Mouse (Mus musculus) thymus, adult 2 months (tissue): ENCODE measurements around the gene Tmem170. TPM values are rescaled to one million over a fixed set of nuclear protein-coding genes. Genes with fewer than 3 reads are reported as not detected.

Experiments
- DNase-seq: peaks from one replicate; pipeline ENCODE4 v3.0.0; 2021
- H3K27ac ChIP-seq: fragments of 200-500 bp; 2 replicates; pipeline ENCODE4 v1.5.1; 2012; ENCODE audit warnings: low read length, control low read depth; ENCODE audit not compliant: control insufficient read depth, insufficient read depth
- H3K27me3 ChIP-seq: fragments of 200-500 bp; 2 replicates; pipeline ENCODE4 v1.6.1; 2012; ENCODE audit warnings: mild to moderate bottlenecking, low read length, moderate library complexity, mixed read lengths; ENCODE audit not compliant: control insufficient read depth, insufficient read depth
- H3K36me3 ChIP-seq: fragments of 200-500 bp; 2 replicates; pipeline ENCODE4 v1.6.1; 2012; ENCODE audit warnings: mild to moderate bottlenecking, low read length, moderate library complexity; ENCODE audit not compliant: control insufficient read depth, insufficient read depth
- H3K4me1 ChIP-seq: fragments of 200-500 bp; replicated peaks from 2 replicates; pipeline ENCODE4 v1.6.1; 2012; ENCODE audit warnings: low read length; ENCODE audit not compliant: control insufficient read depth, insufficient read depth
- H3K4me3 ChIP-seq: fragments of 200-500 bp; 2 replicates; pipeline ENCODE4 v1.5.1; 2012; ENCODE audit warnings: mild to moderate bottlenecking, low read length, control low read depth, moderate library complexity; ENCODE audit not compliant: control insufficient read depth, insufficient read depth
- CTCF ChIP-seq: fragments of 200-500 bp; IDR thresholded peaks from 2 replicates; pipeline ENCODE4 v1.5.1; 2012; ENCODE audit warnings: mild to moderate bottlenecking, control low read depth, low read length, moderate library complexity, borderline replicate concordance; ENCODE audit not compliant: control insufficient read depth, poor library complexity, insufficient read depth; ENCODE audit errors: extremely low read depth
- POLR2A ChIP-seq: fragments of 200-500 bp; IDR thresholded peaks from 2 replicates; pipeline ENCODE4 v1.6.1; 2012; ENCODE audit warnings: mild to moderate bottlenecking, low read length, control low read depth, moderate library complexity; ENCODE audit not compliant: control insufficient read depth, poor library complexity, insufficient read depth; ENCODE audit errors: extremely low read depth
- WGBS: fragments of 180-500 bp; shearing (Covaris S2); methylation state at CpG from one replicate; pipeline ENCODE4 v1.1.7; 2018; 5-methylcytosine and 5-hydroxymethylcytosine counted together
- polyA plus RNA-seq: library from polyadenylated mRNA; depleted of rRNA; stranded (reverse); fragments of >200 nt; gene quantifications from 2 replicates; pipeline ENCODE4 v1.2.3, GENCODE M21; 2012; rRNA removed

The Tmem170 gene
- 3.1 and 3.7 TPM in 2 replicates for polyA plus RNA-seq

DNA sequence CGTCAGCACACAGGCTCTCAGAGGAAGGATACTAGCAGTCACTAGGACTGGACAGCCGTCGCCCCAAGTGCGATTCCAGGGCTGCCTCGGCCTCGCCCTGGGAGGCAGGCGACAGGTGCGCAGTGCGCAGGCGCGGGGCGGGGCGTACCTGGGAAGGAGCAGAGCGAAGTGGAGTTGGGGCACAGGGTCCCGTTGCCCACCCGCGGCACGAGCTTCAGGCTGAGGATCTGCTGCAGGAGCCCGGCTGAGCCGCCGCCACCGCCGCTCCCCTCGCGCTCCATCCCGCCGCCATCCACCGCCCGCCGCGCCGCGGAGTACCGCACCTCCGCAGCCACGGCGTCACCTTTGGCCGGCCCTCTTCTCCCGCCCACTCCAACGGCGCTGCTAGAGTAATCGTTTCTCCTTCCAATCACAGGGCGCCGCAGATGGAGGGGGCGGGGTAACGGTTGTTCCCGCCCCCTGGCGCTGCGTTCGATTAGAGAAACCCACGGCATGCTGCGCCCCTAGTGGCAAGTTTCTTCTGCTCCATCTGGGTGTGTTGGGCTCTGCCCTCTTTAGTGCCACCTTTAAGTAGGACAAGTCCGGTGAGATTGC, at the start of gene Tmem170:
Gene Tmem170, minus strand, starts transcription at position 396 of the 594 bp plus-strand sequence.
- no peaks in the 10 kb centered on the region for H3K36me3 ChIP-seq
- TF ChIP-seq POLR2A (peak; percentile 67; the same call in 1 of the 2 replicates), CTCF (peak; percentile 93)
- peaks cover 3% of the 10 kb centered on the region; the same call in 1 of the 2 replicates for H3K4me1 ChIP-seq
- no peak within 1 kb of the TSS; the same call in 1 of the 2 replicates for H3K27ac ChIP-seq
- H3K4me3 ChIP-seq = peak within 1 kb of the TSS; percentile 71
- DNase-seq = peak; percentile 97
- whole genome bisulfite sequencing = under 1% methylated on average over 51 of the region's 53 CpGs
- H3K27me3 ChIP-seq = no peaks in the 10 kb centered on the region

DNA sequence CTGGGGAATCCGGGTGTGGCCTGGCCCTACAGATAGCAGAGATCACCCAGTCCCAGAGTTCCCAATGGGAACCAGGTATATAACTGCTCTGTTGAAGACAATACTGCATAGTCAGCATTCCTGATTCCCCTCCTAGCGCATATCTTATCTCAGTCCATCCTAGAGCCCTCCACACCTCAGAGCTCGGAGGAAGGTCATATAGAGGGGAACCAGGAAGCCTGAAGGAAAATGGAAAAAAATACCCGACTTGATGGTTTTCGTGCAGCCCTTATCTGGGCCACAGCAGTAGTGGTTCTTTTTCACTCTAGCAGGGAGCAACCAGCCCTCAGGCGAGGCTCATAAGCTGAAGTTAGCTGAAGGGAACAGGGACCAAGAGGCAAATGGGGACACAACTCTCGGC, 48.4 kb upstream of the Tmem170 start:
- Histone ChIP-seq H3K4me1 (peaks cover 3% of the 10 kb centered on the region), H3K27me3 (no peaks in the 10 kb centered on the region), H3K4me3 (no peak overlapping the region), H3K27ac (no peak overlapping the region), H3K36me3 (no peaks in the 10 kb centered on the region)
- 91% methylated on average over 7 of the region's 7 CpGs for WGBS
- DNase-seq = no peak
- no peak for TF ChIP-seq POLR2A
- TF ChIP-seq CTCF = no peak

DNA sequence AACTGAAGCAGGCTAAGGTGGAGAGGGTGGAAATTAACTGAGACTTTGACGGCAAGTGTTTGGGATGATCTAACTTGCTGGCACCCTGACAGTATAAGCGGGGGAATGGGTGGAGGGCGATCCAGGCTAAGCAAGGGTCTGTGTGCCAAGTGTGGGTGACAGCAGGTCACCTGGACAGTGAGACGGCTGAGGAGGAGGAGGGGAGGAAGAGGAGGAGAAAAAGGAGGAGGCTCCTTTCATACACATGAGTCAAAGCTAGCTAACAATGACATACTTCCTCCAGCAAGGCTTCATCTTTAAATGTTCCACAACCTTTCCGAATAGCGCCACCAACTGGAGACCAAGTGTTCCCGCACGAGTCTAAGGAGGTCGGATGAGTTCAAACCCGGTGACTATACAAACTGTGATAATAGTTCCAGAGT, 46.8 kb upstream of the Tmem170 start:
- Histone ChIP-seq H3K4me3 (no peak overlapping the region), H3K36me3 (no peaks in the 10 kb centered on the region), H3K27ac (no peak overlapping the region), H3K27me3 (no peaks in the 10 kb centered on the region), H3K4me1 (peaks cover 3% of the 10 kb centered on the region)
- WGBS = 26% methylated on average over 10 of the region's 10 CpGs
- DNase-seq = peak; percentile 46
- TF ChIP-seq CTCF (no peak), POLR2A (no peak)

DNA sequence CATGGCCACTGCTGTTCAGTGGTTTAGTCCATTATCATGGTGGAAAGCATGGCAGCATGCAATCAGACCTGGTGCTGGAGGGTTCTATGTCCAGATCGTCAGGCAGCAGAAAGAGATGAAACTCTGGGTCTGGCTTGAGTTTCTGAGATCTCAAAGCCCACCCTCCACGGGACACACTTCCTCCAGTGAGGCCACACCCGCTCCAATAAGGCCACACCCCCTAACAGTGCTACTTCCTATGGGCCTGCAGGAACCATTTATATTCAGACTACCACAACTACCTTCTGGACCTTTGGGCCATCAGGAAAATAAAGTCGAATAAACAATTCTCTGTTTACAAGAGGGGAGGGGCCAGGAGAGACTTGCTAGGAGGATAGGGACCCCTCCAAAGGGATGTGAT, 44.4 kb upstream of the Tmem170 start:
- TF ChIP-seq POLR2A = no peak
- TF ChIP-seq CTCF = no peak
- no peak overlapping the region for H3K27ac ChIP-seq
- H3K27me3 ChIP-seq = no peaks in the 10 kb centered on the region
- no peak for DNase-seq
- H3K36me3 ChIP-seq = no peaks in the 10 kb centered on the region
- WGBS = 79% methylated on average over 4 of the region's 4 CpGs
- no peak overlapping the region for H3K4me3 ChIP-seq
- H3K4me1 ChIP-seq = peaks cover 3% of the 10 kb centered on the region

DNA sequence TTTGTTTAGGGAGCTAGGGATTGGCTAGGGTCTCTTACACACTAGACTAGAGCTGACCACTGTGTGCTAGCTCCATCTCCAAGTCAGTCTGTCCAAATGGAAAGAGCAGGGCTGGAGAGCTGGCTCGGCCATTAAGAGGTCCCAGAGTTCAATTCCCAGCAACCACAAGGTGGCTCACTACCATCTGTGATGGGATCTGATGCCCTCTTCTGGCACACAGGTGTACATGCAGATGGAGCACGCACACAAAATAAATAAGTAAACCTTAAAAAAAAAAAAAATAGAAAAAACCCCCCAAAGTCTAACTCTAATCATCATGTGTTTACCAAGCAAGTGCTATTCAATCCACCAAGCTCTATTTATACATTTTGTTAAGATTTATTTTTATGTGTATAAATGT, 43.1 kb upstream of the Tmem170 start:
- WGBS = 92% methylated on average over 2 of the region's 2 CpGs
- no peak overlapping the region for H3K27ac ChIP-seq
- H3K4me1 ChIP-seq = peaks cover 3% of the 10 kb centered on the region
- no peak overlapping the region for H3K4me3 ChIP-seq
- H3K27me3 ChIP-seq = no peaks in the 10 kb centered on the region
- no peak for TF ChIP-seq POLR2A
- TF ChIP-seq CTCF = no peak
- no peaks in the 10 kb centered on the region for H3K36me3 ChIP-seq
- no peak for DNase-seq

DNA sequence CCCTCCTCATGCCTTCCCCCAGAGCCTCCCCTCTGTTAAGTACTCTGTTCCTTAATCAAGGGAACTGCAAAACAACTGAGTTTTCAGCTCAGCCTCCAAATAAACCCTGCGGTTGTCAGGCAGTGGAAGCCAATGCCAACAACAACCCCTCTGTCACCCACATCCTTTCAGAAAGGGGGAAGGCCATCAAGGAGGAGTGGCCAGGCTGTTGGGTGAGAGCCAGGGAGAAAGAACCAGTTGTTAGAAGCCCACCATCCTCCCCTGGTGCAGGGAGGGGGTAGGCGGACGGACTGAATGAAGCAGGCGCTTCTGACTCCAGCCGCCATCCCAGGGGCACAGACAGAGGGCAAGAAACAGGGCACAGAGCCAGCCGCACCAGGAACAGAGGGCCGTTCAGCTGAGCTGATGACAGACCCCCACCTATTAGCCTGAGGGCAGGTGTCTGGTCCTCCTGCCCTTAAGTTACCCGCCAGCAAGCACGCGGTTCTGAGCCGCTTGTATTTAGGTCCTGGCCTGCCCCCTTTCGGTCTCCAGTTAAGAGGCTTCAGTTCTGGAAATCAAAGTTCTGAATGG, 36.4 kb upstream of the Tmem170 start:
- DNase-seq = no peak
- no peak for TF ChIP-seq CTCF
- TF ChIP-seq POLR2A = no peak
- WGBS = 38% methylated on average over 12 of the region's 12 CpGs
- Histone ChIP-seq H3K27me3 (0 out of 2 replicates have a peak, but pooled peaks cover 5% of the 10 kb centered on the region), H3K4me1 (no peaks in the 10 kb centered on the region), H3K4me3 (no peak overlapping the region), H3K27ac (no peak overlapping the region), H3K36me3 (no peaks in the 10 kb centered on the region)
